Mouse (Mus musculus) liver, embryonic 14.5 days (tissue): ENCODE data around the gene Bhlhe40. TPM values are rescaled to one million over a fixed set of nuclear protein-coding genes. Genes with fewer than 3 reads are reported as not detected.

Source experiments
- ATAC-seq: fragments of 200-750 bp; cut with Nextera tagmentation; 2 replicates; pipeline ENCODE4 v1.8.0; 2017; ENCODE audit warnings: moderate number of reproducible peaks, mild to moderate bottlenecking, moderate library complexity; ENCODE audit not compliant: insufficient read depth
- DNase-seq, 3 experiments: peaks; one replicate each; pipeline ENCODE4 v3.0.0-alpha.2; 2012 to 2013; ENCODE audit warnings: low read depth in 3 of 3, low spot score in 3 of 3
- H3K27ac ChIP-seq: fragments of 300-500 bp; sonication (generic); 2 replicates; pipeline ENCODE4 v1.5.1; 2014; ENCODE audit warnings: moderate library complexity, mild to moderate bottlenecking, control low read depth, inconsistent platforms
- H3K27me3 ChIP-seq: fragments of 300-500 bp; sonication (generic); 2 replicates; pipeline ENCODE4 v1.6.1; 2014; ENCODE audit warnings: mild to moderate bottlenecking, low read length, moderate library complexity; ENCODE audit not compliant: control insufficient read depth, insufficient read depth
- H3K36me3 ChIP-seq: fragments of 300-500 bp; sonication (generic); replicated peaks from 2 replicates; pipeline ENCODE4 v1.6.1; 2014; ENCODE audit warnings: low read depth; ENCODE audit not compliant: control insufficient read depth, insufficient read depth
- H3K4me1 ChIP-seq, 2 experiments: fragments of 200-500 bp in 1 of 2; fragments of 300-500 bp in 1 of 2; sonication (generic) in 1 of 2; replicated peaks; 2 replicates each; pipeline ENCODE4 v1.6.1; 2012 to 2014; ENCODE audit warnings: antibody characterized with exemption in 1 of 2, inconsistent platforms in 1 of 2, low read length in 1 of 2; ENCODE audit not compliant: control insufficient read depth in 2 of 2, insufficient read depth in 2 of 2
- H3K4me2 ChIP-seq: fragments of 300-500 bp; sonication (generic); 2 replicates; pipeline ENCODE4 v1.6.1; 2014; ENCODE audit warnings: low read depth, mild to moderate bottlenecking, control low read depth, moderate library complexity
- H3K4me3 ChIP-seq, 2 experiments: fragments of 200-500 bp in 1 of 2; fragments of 300-500 bp in 1 of 2; sonication (generic) in 1 of 2; 2 replicates each; pipeline ENCODE4 v1.5.1; 2012 to 2014; ENCODE audit warnings: low read depth in 2 of 2, low read length in 2 of 2, mild to moderate bottlenecking in 2 of 2, control low read depth in 1 of 2, inconsistent platforms in 1 of 2, moderate library complexity in 1 of 2; ENCODE audit not compliant: insufficient read depth in 1 of 2
- H3K9ac ChIP-seq: fragments of 300-500 bp; sonication (generic); replicated peaks from 2 replicates; pipeline ENCODE4 v1.6.1; 2014; ENCODE audit warnings: mild to moderate bottlenecking, control low read depth, moderate library complexity
- H3K9me3 ChIP-seq: fragments of 300-500 bp; sonication (generic); 2 replicates; pipeline ENCODE4 v1.6.1; 2016; ENCODE audit warnings: low read length, mixed read lengths; ENCODE audit not compliant: control insufficient read depth
- CTCF ChIP-seq: IDR thresholded peaks from 2 replicates; pipeline ENCODE4 v1.5.1; 2016; ENCODE audit warnings: antibody characterized with exemption, low read depth, control low read depth
- EP300 ChIP-seq: IDR thresholded peaks from 2 replicates; pipeline ENCODE4 v1.6.1; 2016; ENCODE audit warnings: antibody characterized with exemption, low read depth
- WGBS: fragments of 180-500 bp; shearing (Covaris S2); extraction: QIAGEN DNeasy Blood & Tissue Kit; methylation state at CpG from one replicate; pipeline ENCODE4 v1.1.7; 2014; ENCODE audit not compliant: insufficient replicate concordance; 5-methylcytosine and 5-hydroxymethylcytosine counted together
- polyA plus RNA-seq, 2 experiments: library from polyadenylated mRNA; depleted of rRNA in 1 of 2; stranded (reverse) in 1 of 2; unstranded in 1 of 2; fragments of >200 nt; fragmentation: Nextera tagmentation in 1 of 2; extraction: Ambion mirVana in 1 of 2; gene quantifications; 2 replicates each; pipeline versions ENCODE4 v1.2.1 to v1.2.3; 2012 to 2014

The Bhlhe40 gene
- polyA plus RNA-seq, 2 experiments, result 2.3 to 5.3 TPM

DNA sequence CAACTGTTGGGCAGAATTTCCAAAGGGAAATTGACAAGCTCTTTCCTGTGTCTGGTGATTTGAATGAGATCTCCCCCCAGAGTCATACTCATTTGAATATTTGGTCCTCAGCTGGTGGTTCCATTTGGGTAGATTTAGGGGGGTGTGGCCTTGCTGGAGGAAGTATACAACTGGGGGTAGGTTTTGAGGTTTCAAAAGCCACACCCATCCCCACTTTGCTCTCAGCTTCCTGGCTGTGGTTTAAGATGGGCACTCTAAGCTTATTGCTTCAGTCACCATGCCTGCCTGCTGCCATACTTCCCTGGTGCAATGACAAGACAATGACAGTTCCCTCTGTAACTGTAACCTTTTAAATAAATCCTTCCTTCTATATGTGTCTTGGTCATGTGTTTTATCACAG, 29.7 kb upstream of the Bhlhe40 start:
- H3K36me3 ChIP-seq, result no peaks in the 10 kb centered on the region
- DNase-seq, result peak in 2 of 3 experiments; percentile 6 to 19
- H3K9me3 ChIP-seq, result no peaks in the 10 kb centered on the region
- H3K4me2 ChIP-seq, result no peak overlapping the region
- H3K27ac ChIP-seq, result no peak overlapping the region
- no peaks in the 10 kb centered on the region for H3K27me3 ChIP-seq
- no peaks in the 10 kb centered on the region for H3K4me1 ChIP-seq
- TF ChIP-seq CTCF, result no peak
- no peak for TF ChIP-seq EP300
- ATAC-seq, result no peak
- no peak overlapping the region for H3K4me3 ChIP-seq
- H3K9ac ChIP-seq, result no peak overlapping the region

DNA sequence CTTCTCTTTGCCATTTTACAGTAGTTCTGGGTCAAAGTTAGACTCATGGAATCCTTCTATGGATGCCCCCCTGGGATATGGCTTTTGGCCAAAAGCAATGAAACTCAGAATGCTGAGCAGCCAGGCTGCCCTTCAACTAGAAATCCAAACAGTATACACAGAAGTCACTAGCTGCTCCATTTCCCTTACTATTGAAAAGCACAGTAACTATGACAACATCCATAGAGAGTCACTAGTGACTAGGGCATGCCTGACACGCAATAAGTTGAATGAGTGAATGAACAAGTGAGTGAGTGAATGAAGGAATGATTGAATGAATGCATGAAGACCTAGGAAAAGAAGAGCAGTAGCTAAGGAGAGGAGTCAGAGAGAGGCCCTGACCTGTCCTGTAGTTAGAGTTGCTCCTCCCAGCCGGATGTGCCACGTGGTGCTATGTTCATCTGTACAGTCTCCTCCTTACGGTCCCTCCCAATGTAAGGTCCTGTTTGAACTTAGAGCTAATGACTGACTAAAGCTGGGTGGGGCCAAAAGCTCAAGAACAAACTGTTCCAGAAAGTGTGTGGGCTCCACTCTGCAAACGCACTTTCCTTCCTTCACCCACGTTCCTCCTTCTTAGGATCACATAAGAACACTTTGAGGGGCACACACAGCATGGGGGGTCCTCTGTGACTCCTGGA, 22.1 kb upstream of the Bhlhe40 start:
- H3K4me3 ChIP-seq, result no peak overlapping the region
- TF ChIP-seq EP300, result no peak
- no peak for TF ChIP-seq CTCF
- H3K9ac ChIP-seq, result no peak overlapping the region
- no peak overlapping the region for H3K27ac ChIP-seq
- 58% methylated on average over 6 of the region's 6 CpGs for WGBS
- H3K4me1 ChIP-seq, result no peaks in the 10 kb centered on the region; a peak in 1 of 4 replicates
- no peaks in the 10 kb centered on the region for H3K27me3 ChIP-seq
- H3K4me2 ChIP-seq, result no peak overlapping the region
- DNase-seq (no peak), ATAC-seq (peak; percentile 53; the same call in 1 of the 2 replicates)
- no peaks in the 10 kb centered on the region for H3K36me3 ChIP-seq
- H3K9me3 ChIP-seq, result no peaks in the 10 kb centered on the region

GRCm38 (mm10) chr6:108642020-108642419, 18.4 kb upstream of the Bhlhe40 start:
- no peak overlapping the region for H3K27ac ChIP-seq
- no peak overlapping the region for H3K4me3 ChIP-seq
- no peak overlapping the region for H3K4me2 ChIP-seq
- H3K4me1 ChIP-seq, result no peaks in the 10 kb centered on the region; a peak in 1 of 4 replicates
- no peak for TF ChIP-seq EP300
- no peak for TF ChIP-seq CTCF
- ATAC-seq (no peak), DNase-seq (no peak)
- no peaks in the 10 kb centered on the region for H3K9me3 ChIP-seq
- WGBS, result 53% methylated on average over 7 of the region's 7 CpGs
- H3K36me3 ChIP-seq, result no peaks in the 10 kb centered on the region
- H3K9ac ChIP-seq, result no peak overlapping the region
- no peaks in the 10 kb centered on the region for H3K27me3 ChIP-seq

- no peak for DNase-seq
- Histone ChIP-seq H3K27me3 (no peaks in the 10 kb centered on the region), H3K4me2 (no peak overlapping the region), H3K27ac (no peak overlapping the region), H3K9me3 (no peaks in the 10 kb centered on the region), H3K4me1 (no peaks in the 10 kb centered on the region; a peak in 1 of 4 replicates), H3K4me3 (no peak overlapping the region), H3K36me3 (no peaks in the 10 kb centered on the region), H3K9ac (no peak overlapping the region)
- WGBS, result 58% methylated on average over 6 of the region's 6 CpGs
- no peak for TF ChIP-seq CTCF
- TF ChIP-seq EP300, result no peak
- ATAC-seq, result no peak
These were observed 17.4 kb upstream of the Bhlhe40 start for GRCm38 (mm10) chr6:108643035-108643434.

DNA sequence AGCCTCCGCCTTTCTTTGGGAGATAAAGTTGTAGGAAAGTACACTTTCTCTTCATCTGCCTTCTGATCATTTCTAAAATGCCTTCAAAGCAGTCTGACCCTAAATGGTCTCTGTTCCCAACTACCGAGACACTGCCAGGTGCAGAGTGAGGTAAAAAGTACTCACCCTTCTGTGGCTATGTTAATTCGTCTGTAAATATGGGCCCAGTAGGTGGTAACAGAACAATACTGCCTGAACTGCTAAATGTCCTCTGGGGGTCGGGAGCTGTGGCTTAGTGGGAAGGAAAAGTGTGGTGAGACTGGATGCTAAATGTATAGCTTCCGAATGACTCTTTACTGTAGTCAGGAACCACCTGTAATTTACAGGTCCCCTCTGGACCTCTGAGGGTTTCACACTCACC, 16.1 kb upstream of the Bhlhe40 start:
- Histone ChIP-seq H3K27me3 (no peaks in the 10 kb centered on the region), H3K9me3 (no peaks in the 10 kb centered on the region), H3K4me3 (no peak overlapping the region), H3K4me1 (no peaks in the 10 kb centered on the region), H3K27ac (no peak overlapping the region), H3K9ac (no peak overlapping the region), H3K4me2 (no peak overlapping the region), H3K36me3 (no peaks in the 10 kb centered on the region)
- TF ChIP-seq CTCF (no peak), EP300 (no peak)
- WGBS, result 50% methylated on average over 5 of the region's 5 CpGs
- DNase-seq, result no peak
- ATAC-seq, result no peak
